Mouse (Mus musculus) gastrocnemius, postnatal 14 days (tissue): Measurements from ENCODE around the gene Dennd2c. TPM values are rescaled to one million over a fixed set of nuclear protein-coding genes. Genes with fewer than 3 reads are reported as not detected.
"Not testable (repeated sequence)": the region's sequence is repeated elsewhere in the genome, so short reads cannot be mapped to it uniquely, and the experiment has no call there.

Experiments used
- DNase-seq: peaks from one replicate; pipeline ENCODE4 v3.0.0; 2021; ENCODE audit warnings: mixed read lengths
- intact Hi-C: fragments of 180-260 bp; cut with DNase I; formaldehyde crosslinking; loops from one replicate; pipeline ENCODE4 v1.15.1; 2025; ENCODE audit warnings: low total_unique reads
- total RNA-seq, 2 experiments: library from RNA; stranded (reverse); gene quantifications; 2 replicates each; pipeline ENCODE4 v1.2.3; 2021

Gene Dennd2c
- total RNA-seq, 2 experiments from 2014 or later: 2.9 to 4.7 TPM

GRCm38 (mm10) chr3:103203554-103203953 is 101.2 kb downstream of the Dennd2c start:
- intact Hi-C loops: no loop called here
- DNase-seq: no peak

- no peak for DNase-seq
- intact Hi-C loops: no loop called here
These were observed 102.0 kb downstream of the Dennd2c start for GRCm38 (mm10) chr3:103204445-103204844.

- no peak for DNase-seq
- intact Hi-C loops: no loop called here
These were observed 104.0 kb downstream of the Dennd2c start for GRCm38 (mm10) chr3:103206393-103206792.

GRCm38 (mm10) chr3:103207749-103208148 is 105.3 kb downstream of the Dennd2c start:
- intact Hi-C loops: no loop called here
- DNase-seq: no peak

- intact Hi-C loops: no loop called here
- DNase-seq: no peak
These were observed 105.8 kb downstream of the Dennd2c start for GRCm38 (mm10) chr3:103208237-103208636.

GRCm38 (mm10) chr3:103211101-103211500 is 108.7 kb downstream of the Dennd2c start:
- intact Hi-C loops: no loop called here
- DNase-seq: no peak

GRCm38 (mm10) chr3:103212142-103212541 is 109.7 kb downstream of the Dennd2c start:
- DNase-seq: no peak

GRCm38 (mm10) chr3:103213537-103213936 is 111.1 kb downstream of the Dennd2c start:
- intact Hi-C loops: no loop called here
- no peak for DNase-seq

More at GRCm38 (mm10) chr3:103212142-103212541, 109.7 kb downstream of the Dennd2c start:
- intact Hi-C loops: no loop called here

- intact Hi-C loops: no loop called here
- no peak for DNase-seq
These were observed 112.3 kb downstream of the Dennd2c start for GRCm38 (mm10) chr3:103214593-103215285.

GRCm38 (mm10) chr3:103215399-103215798 is 113.0 kb downstream of the Dennd2c start:
- intact Hi-C loops, DNase-seq: not testable (repeated sequence)

Other genes with a start within 250 kb of the Dennd2c start
- gene Sycp1, start 166.5 kb upstream of the Dennd2c start, total RNA-seq: not detected
- not detected for gene Nr1h5, start 138.5 kb upstream of the Dennd2c start, total RNA-seq
- gene Sike1, start 106.9 kb upstream of the Dennd2c start, total RNA-seq: 10 to 100 TPM; 62.7 to 67.9 TPM
- 100 to 1,000 TPM; 522 to 542 TPM for gene Csde1, start 82.2 kb upstream of the Dennd2c start, total RNA-seq
- gene Nras, start 44.3 kb upstream of the Dennd2c start, total RNA-seq: 10 to 100 TPM; 58.9 to 69.4 TPM
- 100 to 1,000 TPM; 685 to 695 TPM for gene Ampd1, start 28.6 kb upstream of the Dennd2c start, total RNA-seq
- gene Bcas2, start 69.1 kb downstream of the Dennd2c start, total RNA-seq: 10 to 100 TPM; 40.3 to 47.4 TPM
- gene Trim33, start 176.7 kb downstream of the Dennd2c start, total RNA-seq: 10 to 100 TPM; 10.6 to 10.7 TPM